Mouse (Mus musculus): ENCODE data around the gene Tor1aip2. TPM values are rescaled to one million over a fixed set of nuclear protein-coding genes. Genes with fewer than 3 reads are reported as not detected.

The Tor1aip2 gene
- total RNA-seq (2021): 10 to 100 TPM; 48.4 to 55.1 TPM
- long read RNA-seq, experiment 1, full-length matches to known transcripts: 15 of 21 reads
- long read RNA-seq, experiment 1, partial matches to known transcripts: 1 of 21 reads
- long read RNA-seq, experiment 1, other reads (novel, unspliced or antisense): 5 of 21 reads
- long read RNA-seq, experiment 2, full-length matches to known transcripts: 22 of 33 reads
- long read RNA-seq, experiment 2, partial matches to known transcripts: 0 of 33 reads
- long read RNA-seq, experiment 2, other reads (novel, unspliced or antisense): 11 of 33 reads

DNA sequence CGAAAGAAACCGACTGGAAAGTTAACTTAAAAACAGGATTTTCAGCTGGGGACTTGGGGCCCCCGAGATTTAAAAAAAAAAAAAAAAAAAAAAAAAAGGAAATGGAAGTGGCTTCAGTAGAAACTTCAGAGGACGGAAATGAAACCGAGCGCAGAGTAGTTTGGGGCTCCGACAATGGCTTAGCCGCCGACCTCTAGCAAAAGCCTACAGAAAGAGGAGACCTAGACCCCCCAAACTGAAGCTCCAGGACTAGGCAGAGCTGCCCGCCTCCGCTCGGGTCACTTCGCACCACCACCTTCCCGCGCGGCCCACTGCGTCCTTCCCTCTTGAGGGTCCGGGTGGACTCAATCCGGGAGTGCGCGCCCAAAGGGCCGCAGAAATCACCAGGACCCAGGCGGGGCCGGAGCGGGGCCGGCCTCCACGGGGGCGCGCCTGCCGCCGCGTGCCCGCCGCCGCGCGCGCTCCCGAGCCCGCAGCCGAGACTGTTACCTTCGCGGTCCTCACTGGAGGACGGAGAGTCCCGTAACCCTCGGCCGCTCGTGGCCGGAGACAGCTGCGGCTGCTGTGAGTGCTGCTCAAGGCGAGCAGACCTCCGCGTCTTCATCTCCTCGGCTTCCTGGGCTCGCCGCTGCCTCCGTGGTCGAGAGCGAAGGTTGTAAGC, at the start of gene Tor1aip2:
Gene Tor1aip2, plus strand, starts transcription at position 135 of the 661 bp plus-strand sequence.
- H3K4me3 ChIP-seq: peak within 1 kb of the TSS; percentile 96
- peak; percentile 52 to 65 for DNase-seq (ENCODE audit: low spot score in 2 of 2)
- no peak for TF ChIP-seq CTCF (conservative IDR thresholded peaks at IDR 0.05)
- H3K27ac ChIP-seq: peak within 1 kb of the TSS; percentile 99

DNA sequence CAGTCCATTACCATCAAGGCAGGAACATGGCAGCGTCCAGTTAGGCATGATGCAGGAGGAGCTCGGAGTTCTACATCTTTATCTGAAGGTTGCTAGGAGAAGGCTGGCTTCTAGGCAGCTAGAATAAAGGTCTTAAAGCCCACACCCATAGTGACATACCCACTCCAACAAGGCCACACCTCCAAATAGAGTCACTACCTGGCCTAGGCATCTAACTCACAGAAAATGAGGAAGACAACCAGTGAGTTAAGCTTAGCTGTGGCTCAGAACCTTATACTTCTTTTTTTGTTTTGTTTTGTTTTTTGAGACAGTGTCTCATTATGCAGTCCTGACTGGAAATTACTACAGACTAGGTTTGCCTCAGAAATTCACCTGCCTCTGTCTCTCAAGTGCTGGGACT, 47.6 kb upstream of the Tor1aip2 start:
- no peak for TF ChIP-seq CTCF (conservative IDR thresholded peaks at IDR 0.05)
- Histone ChIP-seq H3K4me3 (no peak overlapping the region), H3K27ac (no peak overlapping the region)
- DNase-seq (ENCODE audit: low spot score in 2 of 2): no peak

DNA sequence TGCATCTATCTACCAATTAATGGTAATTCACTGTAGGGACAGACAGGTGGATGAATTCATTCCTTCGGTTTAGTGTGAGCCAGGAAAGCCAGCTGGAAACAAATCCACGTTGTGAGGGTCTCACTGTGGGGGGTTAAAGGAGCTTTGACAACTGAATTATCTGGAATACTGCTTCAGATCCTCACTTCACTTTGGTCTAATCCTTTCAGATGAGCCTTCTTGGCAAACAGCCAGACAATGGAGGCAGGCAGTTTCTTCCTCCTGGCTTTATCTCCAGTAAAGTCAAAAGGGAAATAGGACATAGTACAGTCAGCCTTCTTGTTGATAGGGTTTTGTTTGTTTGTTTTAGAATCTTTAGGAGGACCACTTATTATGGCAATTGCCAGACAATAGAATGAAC, 45.8 kb upstream of the Tor1aip2 start:
- no peak for DNase-seq (ENCODE audit: low spot score in 2 of 2)
- no peak for TF ChIP-seq CTCF (conservative IDR thresholded peaks at IDR 0.05)
- no peak overlapping the region for H3K27ac ChIP-seq
- H3K4me3 ChIP-seq: no peak overlapping the region

DNA sequence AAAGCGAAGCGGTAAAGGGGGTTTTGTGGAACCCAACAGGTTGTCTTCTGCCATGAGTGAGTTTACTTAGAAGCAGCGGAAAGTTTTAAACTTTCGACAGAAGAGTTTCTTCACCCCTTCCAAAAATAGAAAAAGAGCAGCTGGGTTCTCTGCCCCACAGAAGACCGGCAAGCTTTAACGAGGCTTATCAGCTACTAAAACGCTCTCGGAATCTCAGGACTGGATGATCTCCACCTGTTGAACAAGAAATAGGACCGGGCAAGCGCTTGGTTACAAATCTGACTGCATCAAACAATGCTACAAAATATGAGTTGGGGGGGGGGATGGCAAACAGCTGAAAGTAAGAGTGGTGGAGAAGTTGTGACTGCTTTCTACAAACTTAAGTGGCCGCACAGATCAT, 44.8 kb upstream of the Tor1aip2 start:
- H3K27ac ChIP-seq: no peak overlapping the region
- DNase-seq (ENCODE audit: low spot score in 2 of 2): no peak
- no peak overlapping the region for H3K4me3 ChIP-seq
- no peak for TF ChIP-seq CTCF (conservative IDR thresholded peaks at IDR 0.05)

DNA sequence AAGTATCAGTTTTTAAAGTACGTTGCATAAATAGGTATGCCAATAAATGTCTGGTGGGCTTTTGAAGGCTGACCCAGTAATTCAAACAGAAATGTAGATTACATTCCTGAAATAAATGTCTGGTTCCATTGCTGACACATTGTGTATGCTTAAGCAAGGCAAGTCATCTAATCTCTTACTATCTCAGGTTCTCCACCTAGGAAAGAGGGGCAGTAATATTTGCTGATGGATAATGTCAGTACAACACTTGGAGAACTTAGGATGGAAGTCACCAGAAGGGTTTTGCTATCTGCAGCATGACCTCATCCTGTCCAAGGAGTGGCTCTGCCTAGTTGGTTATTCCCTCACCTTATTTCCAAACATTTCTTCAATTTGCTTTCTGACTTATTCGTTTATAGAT, 40.7 kb upstream of the Tor1aip2 start:
- DNase-seq (ENCODE audit: low spot score in 2 of 2): no peak
- TF ChIP-seq CTCF (conservative IDR thresholded peaks at IDR 0.05): no peak
- Histone ChIP-seq H3K4me3 (no peak overlapping the region), H3K27ac (no peak overlapping the region)

DNA sequence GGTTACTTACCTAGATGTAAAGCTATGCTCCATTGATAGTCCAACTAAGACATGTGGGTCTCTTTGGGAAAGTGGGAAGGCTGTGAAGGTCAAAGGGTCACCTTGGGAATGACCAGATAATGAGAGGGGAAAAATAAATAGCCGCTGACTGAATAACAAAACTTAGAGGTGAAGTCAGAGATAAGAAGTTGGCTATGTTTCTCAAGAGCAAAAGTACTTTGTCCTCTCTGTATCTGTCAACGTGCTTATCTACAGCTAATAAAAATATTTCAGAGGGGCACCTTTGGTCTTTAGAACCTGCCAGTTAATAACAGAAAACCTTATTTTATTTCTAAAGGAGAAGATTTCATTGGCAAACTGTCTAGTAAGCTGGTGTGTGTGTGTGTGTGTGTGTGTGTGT, 39.6 kb upstream of the Tor1aip2 start:
- DNase-seq (ENCODE audit: low spot score in 2 of 2): no peak
- Histone ChIP-seq H3K27ac (no peak overlapping the region), H3K4me3 (no peak overlapping the region)
- no peak for TF ChIP-seq CTCF (conservative IDR thresholded peaks at IDR 0.05)

DNA sequence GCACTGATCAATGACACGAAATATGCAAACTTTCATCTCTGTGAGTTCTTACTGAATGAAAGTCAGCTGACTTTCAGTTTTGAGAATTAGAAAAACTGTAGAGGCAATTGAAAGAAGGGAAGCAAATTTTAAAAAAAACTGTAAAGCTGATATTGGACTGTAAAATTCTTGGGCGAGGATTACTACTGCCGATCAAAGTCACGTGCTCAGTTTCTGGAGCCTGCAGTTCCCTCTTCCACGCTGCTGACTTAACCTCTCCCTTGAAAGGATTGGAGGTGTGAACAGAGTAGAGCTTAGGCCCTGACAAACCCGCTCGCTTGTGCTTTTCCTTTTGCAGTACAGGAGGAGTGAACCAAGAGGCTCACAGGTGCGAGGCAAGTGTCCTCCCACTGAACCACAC, 32.8 kb upstream of the Tor1aip2 start:
- no peak overlapping the region for H3K27ac ChIP-seq
- DNase-seq (ENCODE audit: low spot score in 2 of 2): no peak
- TF ChIP-seq CTCF (conservative IDR thresholded peaks at IDR 0.05): no peak
- H3K4me3 ChIP-seq: no peak overlapping the region

DNA sequence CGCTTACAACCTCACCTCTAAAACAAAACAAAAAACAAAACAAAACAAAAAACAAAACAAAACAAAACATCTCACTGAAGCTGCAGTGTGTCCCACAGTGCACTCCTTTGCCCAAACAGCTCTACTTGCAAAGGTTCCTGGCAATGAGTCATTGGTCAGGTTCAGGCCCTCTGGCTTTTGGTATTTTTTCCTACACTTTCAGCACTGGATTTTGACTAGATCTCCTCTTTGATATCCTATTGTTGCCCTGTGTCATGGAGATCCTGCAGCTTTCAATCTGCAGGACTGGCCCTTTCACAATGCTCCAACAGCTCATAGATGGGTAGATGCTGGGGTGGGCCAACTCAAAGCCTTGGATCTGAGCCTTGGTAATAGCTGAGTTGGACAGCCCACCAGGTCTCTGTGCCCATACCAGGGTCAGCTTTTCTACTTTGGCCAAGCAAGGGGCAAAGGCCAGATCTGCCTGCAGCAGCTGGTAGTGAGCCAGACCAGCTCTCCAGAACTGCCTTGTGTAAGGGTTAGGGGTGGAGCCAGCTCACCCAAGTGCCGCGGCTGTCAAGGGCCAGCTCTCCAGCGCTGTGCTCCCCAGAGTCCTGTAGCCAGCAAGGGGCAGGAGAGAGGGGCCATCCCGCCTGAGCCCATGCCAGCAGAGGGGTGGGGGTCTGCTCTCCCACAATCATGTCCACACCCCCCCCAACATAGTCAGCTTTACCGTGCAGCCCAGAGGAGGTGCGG, 31.8 kb upstream of the Tor1aip2 start:
- no peak overlapping the region for H3K4me3 ChIP-seq
- H3K27ac ChIP-seq: no peak overlapping the region
- no peak for TF ChIP-seq CTCF (conservative IDR thresholded peaks at IDR 0.05)
- no peak for DNase-seq (ENCODE audit: low spot score in 2 of 2)

DNA sequence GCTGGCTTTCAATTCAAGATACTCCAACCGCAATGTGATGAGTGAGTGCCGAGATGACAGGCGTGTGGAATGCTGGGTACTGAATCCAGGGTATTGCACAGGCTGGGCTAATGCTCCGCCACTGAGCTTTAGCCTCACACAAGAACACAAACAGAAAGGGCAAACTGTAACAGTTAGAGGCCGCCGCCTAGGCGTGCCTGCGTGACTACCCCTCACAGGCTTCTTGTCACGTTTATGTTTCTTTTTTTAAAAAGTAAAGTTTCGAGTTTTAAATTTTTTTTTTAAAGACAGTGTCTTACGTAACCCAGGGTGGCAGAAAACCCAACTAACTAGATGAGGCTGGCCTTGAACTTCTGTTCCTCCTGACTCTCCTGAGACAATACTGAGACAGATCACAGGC, 29.3 kb upstream of the Tor1aip2 start:
- Histone ChIP-seq H3K4me3 (no peak overlapping the region), H3K27ac (no peak overlapping the region)
- TF ChIP-seq CTCF (conservative IDR thresholded peaks at IDR 0.05): no peak
- no peak for DNase-seq (ENCODE audit: low spot score in 2 of 2)

DNA sequence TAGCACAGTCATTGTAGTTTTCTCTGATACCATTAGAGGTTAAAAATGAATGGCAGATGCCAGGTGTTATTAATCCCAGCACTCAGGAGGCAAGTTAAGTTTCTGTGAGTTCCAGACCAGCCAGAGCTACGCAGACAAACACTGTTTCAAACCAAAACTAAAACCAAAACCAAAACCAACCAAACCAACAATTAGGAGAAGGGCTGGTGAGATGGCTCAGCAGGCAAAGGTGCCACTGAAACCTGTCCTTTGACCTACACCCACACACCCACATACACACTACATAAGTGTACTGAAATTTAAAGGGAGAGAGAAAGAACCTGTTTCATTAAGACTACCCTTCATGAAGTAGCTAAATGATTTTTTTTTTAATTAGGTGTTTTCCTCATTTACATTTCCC, 26.2 kb upstream of the Tor1aip2 start:
- no peak for DNase-seq (ENCODE audit: low spot score in 2 of 2)
- no peak overlapping the region for H3K4me3 ChIP-seq
- no peak overlapping the region for H3K27ac ChIP-seq
- no peak for TF ChIP-seq CTCF (conservative IDR thresholded peaks at IDR 0.05)

DNA sequence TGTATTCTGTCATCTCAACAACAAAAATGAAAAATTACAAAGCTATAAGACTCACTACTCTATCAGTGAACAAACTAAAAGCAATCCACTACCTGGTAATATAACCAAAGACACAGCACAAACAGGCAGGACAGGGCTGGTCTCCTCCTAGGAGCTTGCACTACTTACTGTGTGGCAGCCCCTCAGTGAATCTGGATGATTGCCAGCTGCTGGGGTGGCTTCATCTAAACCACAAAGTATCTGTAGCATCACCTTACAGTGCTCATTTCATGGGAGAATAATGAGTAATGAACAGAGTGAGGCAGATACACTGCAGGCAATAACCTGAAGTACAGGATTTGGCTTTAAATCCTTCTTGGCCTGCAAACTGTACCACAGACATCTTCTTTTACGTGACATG, 15.4 kb upstream of the Tor1aip2 start:
- no peak overlapping the region for H3K27ac ChIP-seq
- no peak for TF ChIP-seq CTCF (conservative IDR thresholded peaks at IDR 0.05)
- H3K4me3 ChIP-seq: no peak overlapping the region
- no peak for DNase-seq (ENCODE audit: low spot score in 2 of 2)

DNA sequence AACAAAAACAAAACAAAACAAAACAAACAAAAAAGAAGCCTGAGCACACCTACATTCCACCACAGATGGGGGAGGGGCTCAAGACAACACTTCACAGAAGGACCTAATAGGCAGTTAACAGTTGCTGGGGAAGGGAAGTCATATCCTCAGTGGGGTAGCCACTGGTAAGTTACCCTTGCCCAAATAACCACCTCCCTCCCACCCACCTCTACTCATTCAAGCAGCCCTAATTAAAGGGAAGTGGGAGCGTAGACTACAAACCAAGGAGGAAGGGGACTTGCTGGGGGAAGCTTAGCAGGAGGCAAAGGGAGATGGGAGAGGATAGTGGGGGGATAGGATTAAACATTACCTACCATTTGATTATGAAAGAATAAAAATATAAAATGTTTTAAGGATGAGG, 14.8 kb upstream of the Tor1aip2 start:
- no peak for DNase-seq (ENCODE audit: low spot score in 2 of 2)
- no peak for TF ChIP-seq CTCF (conservative IDR thresholded peaks at IDR 0.05)
- Histone ChIP-seq H3K4me3 (no peak overlapping the region), H3K27ac (no peak overlapping the region)

DNA sequence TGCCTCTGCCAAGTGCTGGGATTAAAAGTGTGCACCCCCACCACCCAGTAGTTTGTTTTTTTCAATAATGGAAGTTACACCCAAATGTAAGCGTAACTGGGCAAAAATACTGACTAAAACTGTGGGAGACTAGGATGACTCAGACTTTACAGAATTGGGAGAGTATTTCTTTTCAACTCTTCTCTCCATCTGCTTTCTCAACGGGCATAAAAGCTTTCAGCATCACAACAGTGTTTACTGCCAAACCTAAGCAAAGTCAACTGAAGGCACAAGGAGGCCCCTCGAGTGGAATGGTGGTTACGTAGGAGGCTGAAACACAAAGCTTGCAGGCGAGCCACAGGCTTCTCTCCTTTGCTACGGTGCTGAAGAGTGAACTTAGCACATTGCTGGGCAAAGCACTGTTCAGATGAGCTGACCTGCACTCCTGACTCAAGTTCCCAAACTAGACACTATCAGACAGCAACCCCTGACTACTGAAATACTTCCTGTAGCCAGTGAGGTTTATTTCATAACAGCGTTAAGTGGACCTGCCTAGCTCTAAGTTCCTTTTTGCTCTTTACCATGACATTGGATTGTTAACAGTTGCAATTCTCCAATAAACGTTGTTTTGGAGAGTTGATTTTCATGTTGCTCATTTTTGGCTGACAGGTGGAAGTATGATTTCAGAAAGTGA, 10.2 kb upstream of the Tor1aip2 start:
- Histone ChIP-seq H3K4me3 (no peak overlapping the region), H3K27ac (peak overlapping the region; percentile 43; the same call in 1 of the 2 replicates)
- no peak for TF ChIP-seq CTCF (conservative IDR thresholded peaks at IDR 0.05)
- peak; percentile 11 to 35 for DNase-seq (ENCODE audit: low spot score in 2 of 2)
